Mouse (Mus musculus) adrenal gland, postnatal 4 days (tissue): ENCODE measurements around the gene Tspoap1. TPM values are rescaled to one million over a fixed set of nuclear protein-coding genes. Genes with fewer than 3 reads are reported as not detected.
A peak's percentile ranks its signal among the peaks of the same experiment; 100 is the strongest.

ENCODE experiments used
- DNase-seq, 2 experiments: peaks; one replicate each; pipeline ENCODE4 v3.0.0; 2021 to 2022; ENCODE audit warnings: low spot score in 2 of 2, mixed read lengths in 2 of 2
- long read RNA-seq, 2 experiments: library from polyadenylated mRNA; stranded (forward); transcript quantifications; one replicate each; pipeline ENCODE4 v2.0.0; 2021
- total RNA-seq, 2 experiments: library from RNA; stranded (reverse); gene quantifications; 2 replicates each; pipeline ENCODE4 v1.2.3; 2021

The Tspoap1 gene
- total RNA-seq = 1 to 10 TPM; 6.4 to 7.6 TPM
- long read RNA-seq, experiment 1, partial matches to known transcripts = 0 of 3 reads
- long read RNA-seq, experiment 1, other reads (novel, unspliced or antisense) = 2 of 3 reads
- long read RNA-seq, experiment 2, partial matches to known transcripts = 2 of 5 reads
- long read RNA-seq, experiment 2, other reads (novel, unspliced or antisense) = 2 of 5 reads

DNA sequence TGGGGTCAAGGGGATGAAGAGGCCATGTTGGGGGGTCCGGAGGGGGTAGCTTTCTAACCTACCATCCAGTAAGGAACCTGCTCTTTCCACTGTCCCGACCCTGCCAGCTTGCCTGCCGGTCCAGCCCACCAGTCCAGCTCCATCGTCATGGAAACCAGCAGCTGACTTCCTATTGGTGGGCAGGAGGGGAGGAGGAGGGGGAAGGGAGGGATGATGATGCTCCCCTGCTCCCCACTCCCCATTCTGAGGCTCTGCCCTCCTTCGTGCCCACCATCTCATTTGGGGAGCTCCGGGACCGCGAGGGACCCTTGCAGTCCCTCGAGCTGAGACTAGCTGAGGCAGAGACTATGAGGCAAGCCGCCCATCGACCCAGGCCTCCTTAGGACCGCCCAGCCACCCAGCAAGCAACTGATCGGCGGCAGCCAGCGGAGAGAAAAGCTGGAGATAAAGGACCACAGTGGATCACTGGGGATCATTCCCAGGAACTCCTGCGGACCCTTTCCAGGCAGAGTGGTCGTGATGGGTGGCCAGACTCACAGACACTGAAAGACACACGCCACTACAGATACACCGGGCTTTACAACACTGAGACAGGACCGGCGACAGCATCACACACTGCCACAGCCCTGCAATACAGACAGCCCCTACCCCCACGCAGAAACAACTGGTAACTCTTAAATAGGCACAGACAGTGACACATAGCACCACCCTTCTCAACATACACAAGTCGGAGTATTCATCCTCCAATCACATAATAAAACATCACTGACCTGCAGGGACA is at the start of gene Tspoap1:
Tspoap1 (plus strand) TSS at position 241 of the 781 bp plus-strand sequence.
- DNase-seq = no peak

DNA sequence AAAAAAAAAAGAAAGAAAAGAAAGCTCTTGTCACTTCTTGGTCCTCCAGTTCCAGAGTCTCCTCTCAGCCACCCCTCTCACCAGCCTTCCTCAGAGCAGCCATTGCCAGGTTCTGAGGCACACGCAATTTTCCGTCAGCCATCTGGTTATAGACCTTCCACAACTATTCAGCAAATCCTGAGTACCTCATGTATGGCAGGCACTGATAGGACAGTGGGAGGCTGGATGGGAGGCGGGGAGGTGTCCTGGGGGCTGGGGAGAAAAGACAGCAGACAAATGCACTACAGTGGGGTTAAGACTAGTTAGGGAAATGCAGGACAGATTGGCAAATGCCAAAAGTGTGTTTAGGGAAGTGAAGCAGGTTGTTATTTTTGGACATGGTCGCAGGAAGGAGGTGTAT is 48.2 kb upstream of the Tspoap1 start:
- DNase-seq = no peak

DNA sequence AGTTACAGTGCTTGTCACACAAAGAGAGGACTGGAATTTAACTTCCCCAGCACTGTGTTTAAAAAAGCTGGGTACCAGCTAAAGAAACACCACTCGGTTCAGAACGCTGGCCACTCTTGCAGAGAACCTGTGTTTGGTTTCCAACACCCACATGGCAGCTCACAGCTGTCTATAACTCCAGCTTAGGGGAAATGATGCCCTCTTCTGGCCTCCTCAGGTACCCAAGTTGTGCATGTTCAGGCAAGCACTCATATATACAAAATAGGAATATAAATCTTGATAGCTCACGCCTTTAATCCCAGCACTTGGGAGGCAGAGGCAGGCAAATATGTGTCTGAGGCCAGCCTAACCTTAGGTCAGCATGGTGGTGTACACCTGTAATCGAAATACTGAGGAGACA is 44.3 kb upstream of the Tspoap1 start:
- DNase-seq = no peak

DNA sequence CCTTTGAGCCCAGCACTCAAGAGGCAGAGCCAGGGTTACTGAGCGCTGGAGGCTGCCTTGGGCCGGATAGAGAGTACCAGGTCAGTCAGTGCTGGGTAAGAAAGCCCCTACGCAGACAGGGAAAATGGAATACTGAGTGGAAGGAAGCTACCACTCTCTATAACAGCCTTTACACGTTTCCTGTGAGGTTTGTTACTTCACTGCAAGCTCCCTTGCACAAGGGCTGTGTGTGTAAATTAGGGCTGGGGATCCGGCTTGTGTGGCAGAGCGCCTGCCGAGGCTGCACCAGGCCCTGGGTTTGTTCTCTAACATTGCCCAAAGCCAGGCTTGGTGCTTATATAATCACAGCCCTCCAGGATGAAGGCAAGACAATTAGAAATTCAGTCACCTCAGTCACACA is 40.8 kb upstream of the Tspoap1 start:
- no peak for DNase-seq

DNA sequence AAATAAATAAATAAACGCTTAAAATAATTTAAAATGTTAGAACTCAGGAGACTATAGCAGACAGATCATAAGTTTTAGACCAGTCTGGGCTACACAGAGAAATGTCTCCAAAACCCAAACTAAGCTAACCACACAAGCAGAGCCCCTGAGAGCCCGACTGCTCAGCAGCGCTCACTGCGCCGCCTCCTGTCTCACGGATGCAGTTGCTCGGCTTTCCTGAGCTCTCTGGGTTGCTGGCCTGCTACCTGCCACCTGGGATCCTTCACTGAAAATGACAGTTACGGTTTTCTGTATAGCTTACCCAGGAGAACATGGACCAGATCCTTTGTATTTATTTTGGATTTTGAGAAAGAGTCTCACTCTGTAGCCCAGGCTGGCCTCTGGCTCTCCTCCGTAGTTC is 40.0 kb upstream of the Tspoap1 start:
- no peak for DNase-seq

DNA sequence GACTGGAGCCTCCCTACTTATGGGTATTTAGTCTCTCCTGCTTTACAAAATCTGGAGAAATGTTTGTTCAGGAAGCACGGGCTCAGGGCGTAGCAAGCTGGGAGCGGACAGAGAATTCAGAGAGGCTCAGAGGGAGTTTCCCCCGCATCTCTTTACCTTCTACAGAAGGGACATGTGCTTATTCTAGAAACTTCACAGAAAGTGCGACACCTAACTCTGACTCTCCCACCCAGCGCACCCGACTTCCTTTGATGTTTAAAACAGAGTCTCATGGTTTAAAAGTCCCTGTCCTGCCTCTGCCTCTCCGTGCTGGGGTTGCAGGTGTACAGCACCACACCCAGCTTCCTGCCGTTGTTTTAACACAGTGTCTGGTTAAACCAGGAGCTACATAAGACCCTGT is 39.5 kb upstream of the Tspoap1 start:
- no peak for DNase-seq

DNA sequence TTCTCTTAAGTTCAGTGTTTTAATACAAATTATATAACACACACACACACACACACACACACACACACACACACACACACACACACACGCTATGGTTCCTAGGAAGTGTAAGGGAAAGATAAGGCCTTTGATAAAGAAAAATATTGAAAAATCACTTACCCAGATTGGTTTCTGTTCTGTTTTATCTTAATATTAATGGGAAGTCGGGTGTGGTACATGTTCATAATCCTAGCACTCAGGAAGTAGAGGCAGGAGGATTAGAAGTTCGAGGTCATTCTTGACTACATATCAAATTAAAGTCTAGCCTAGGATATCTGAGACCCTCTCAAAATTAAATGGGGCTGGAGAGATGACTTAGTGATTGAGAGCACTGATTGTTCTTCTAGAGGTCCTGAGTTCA is 38.2 kb upstream of the Tspoap1 start:
- no peak for DNase-seq

DNA sequence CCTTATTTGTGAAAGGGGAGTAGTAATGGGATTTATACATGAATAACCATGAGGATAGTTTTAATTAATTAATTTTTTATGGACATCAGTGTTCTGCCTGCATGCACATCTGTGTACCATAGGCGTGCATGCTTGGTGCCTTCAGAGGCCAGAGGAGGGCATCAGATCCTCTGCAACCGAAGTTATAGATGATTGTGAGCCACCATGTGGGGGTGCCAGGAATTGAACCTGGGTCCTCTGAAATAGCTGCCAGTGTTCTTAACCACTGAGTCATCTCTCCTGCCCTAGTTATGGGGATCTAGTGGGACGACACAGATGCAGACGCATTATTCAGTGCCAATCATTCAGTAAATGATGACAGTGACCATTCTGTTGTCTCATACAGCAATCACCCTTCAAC is 37.5 kb upstream of the Tspoap1 start:
- no peak for DNase-seq

DNA sequence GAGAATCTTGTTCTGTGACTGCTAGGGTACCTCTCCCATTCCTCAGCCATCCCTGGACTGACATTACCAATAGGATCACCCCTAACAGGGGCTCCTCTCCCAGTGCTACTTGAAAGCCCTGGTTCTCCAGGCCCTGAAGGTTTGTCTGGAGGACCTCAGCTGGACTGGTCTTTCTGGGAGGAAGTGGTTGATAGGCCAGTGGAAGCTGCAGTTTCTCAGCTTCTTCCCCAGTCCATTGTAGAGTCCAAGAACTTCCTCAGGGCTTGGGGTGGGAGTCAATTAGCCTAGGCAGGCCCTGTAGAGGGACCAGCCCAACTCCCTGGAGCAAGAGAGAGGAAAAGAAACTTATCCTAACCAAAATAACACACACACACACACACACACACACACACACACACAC is 34.8 kb upstream of the Tspoap1 start:
- no peak for DNase-seq

DNA sequence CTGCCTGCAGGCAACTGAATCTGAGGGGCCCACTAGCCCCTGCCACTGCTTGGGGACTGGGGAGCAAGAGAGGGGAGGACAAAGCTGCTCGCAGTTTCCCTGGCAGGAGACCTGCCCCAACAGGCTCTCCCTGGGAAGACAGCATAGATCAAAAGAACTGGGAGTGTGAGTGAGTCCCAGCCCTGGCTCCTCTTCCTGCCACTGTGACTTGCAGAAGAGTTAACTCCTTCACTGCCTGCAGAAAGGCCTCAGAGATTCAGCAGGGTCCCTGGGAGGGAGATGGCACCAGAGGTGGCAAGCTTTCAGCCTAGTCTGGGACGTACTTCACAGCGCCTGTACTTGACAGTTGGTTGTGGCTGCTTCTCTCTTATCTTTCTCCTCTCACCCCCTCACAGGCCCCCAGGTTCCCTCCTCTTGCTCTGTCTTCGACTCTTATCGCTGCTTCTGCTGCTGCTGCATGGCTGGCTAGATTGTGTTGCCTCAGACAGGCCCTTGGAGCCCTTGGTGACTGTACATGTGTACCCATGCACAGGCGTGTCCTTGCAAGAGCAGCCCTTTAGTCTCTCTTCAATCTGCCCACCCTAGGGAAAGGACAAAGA is 34.3 kb upstream of the Tspoap1 start:
- DNase-seq = no peak

DNA sequence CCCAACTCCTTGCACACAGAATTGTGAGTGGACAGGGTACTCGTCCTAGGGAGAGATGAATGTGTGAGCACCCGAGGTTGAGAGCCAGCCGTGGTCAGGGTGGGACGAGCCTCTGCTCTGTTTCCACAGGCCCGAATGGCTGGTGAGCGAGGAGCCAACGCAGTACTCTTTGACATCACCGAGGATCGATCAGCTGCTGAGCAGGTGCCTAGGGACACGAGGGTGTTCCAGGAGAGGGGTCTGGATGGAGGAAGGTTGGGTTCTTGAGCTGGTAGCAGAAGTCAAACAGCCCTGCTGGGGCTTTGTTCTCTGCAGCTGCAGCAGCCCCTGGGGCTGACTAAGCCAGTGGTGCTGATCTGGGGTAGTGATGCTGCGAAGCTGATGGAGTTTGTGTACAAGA is 33.3 kb upstream of the Tspoap1 start:
- DNase-seq = no peak

DNA sequence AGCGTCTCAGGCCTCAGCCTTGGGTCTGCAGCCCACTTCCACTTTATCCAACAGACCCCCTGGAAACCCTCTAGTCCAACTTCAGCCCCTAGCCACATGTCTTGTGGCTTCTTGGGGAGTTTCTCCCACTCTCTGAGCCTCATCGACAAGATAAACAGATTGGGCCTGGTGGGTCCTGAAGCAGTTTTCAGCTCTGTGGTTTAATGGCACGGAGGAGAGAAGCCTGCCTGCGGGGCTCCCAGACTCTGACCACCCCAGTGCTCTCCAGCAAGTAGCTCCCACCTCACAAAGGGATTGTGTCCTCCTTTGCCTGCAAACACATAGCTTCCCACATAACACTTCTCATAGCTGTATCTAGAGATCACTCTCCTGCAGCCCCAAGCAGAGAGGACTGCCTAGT is 32.9 kb upstream of the Tspoap1 start:
- DNase-seq = no peak

DNA sequence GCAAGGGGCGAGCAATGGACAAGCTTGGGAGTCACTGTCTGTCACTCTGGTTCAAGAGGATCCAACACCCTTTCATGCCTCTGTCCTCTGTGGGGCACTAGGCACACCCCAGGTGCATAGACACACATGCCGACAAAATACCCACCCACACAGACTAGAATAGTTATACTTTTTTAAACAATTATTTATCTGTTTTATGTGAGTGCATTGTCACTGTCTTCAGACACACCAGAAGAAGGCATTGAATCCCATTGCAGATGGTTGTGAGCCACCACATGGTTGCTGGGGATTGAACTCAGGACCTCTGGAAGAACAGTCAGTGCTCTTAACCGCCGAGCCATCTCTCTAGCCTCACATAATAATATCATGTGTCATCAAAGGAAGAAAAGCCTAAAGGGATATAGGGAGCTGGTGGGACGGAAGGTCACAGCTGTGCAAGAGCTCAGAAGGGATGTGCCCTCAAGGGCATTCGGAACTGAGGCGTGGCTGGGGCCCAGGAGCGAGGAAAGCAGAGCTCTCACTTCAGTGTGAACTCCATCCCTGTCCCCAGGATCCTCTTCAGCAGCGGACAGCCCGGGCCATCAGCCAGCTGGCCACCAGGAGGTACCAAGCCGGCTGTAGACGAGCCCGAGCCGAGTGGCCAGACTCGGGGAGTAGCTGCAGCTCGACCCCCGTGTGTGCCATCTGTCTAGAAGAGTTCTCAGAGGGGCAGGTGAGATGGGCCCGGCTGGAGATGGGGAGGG is 31.3 kb upstream of the Tspoap1 start:
- DNase-seq = no peak

DNA sequence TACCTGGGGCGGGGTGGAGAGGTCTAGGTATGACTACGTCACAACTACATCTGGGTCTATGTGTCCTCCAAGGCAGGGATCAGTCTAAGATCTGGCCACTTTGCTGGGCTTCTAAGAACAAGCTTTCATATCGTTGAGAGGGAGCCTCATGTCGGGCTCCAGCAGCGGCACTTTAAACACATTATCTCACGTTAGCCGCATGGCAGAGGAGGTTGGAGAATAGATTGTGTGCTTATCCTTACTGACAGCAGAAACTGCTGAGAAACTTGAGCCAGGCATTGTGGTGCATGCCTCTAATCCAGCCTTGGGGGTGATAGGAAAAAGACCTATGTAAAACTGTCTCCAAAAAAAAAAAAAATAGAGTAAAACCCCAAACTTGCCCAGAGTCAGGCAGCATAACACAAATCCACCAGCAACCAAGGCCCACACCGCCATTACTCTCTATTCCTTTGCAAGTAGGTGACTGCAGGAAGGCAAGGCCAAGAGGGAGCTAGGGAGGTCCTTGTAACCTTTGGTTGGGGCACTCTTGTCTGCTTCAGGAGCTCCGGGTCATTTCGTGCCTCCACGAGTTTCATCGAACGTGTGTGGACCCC is 30.7 kb upstream of the Tspoap1 start:
- DNase-seq = no peak

DNA sequence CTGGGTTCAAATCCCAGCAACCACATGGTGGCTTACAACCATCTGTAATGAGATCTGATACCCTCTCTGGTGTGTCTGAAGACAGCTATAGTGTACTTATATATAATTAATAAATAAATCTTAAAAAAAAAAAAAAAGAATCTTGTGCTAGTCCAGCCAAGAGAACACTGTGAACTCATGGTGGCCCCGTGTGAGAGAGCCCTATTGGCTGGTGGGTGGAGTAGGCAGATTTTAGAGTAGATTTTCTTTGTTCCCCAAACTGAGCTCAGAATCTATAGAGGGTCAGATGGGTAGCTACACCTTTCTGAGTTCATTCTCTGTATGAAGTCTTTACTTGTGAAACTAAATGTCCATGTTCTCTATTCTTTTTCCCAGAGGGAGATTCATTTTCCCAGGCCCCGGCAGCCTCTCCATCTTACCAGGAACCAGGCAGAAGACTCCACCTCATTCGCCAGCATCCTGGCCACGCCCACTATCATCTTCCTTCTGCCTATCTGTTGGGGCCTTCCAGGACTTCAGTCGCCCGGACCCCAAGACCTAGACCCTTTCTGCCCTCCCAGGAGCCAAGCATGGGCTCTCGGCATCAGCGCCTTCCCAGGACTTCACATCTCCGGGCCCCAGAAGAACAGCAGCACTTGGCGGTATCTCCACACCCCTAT is 29.6 kb upstream of the Tspoap1 start:
- no peak for DNase-seq

DNA sequence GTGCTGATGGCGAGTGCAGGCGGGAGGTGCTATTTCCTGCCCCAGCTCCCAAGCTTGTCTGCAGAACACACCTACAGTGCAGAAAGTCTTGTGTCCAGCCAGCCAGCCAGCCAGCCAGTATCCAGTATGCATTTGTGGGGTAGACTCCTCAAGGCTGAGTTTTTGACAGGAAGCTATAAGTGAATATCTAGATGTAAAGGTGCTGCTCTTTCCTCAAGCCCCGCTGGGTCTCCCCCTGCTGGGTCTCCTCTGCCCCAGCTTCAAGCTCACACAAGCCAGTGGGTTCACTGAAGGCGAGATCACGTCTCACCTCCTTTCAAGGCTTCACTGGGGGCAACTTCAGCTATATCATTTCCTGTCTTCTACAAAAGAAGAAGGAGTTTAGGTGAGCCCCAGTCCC is 26.0 kb upstream of the Tspoap1 start:
- no peak for DNase-seq

DNA sequence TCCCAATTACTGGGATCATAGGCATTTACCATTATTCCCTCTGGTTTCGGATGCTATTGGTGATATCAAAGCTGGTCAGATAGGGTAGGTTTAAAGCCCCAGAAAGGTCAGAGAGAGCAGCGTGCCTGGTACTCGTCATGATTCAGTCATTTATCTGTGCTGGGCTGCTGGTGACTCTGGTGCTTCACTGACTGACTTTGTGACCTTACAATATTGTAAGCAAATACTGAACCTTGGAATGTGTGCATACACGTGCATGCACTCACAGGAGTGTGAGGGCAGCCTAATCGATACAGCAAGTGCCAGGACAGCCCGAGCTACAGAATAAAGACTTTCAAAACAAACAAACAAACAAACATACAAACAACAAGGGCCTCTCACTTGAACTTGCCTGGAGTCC is 24.6 kb upstream of the Tspoap1 start:
- no peak for DNase-seq

DNA sequence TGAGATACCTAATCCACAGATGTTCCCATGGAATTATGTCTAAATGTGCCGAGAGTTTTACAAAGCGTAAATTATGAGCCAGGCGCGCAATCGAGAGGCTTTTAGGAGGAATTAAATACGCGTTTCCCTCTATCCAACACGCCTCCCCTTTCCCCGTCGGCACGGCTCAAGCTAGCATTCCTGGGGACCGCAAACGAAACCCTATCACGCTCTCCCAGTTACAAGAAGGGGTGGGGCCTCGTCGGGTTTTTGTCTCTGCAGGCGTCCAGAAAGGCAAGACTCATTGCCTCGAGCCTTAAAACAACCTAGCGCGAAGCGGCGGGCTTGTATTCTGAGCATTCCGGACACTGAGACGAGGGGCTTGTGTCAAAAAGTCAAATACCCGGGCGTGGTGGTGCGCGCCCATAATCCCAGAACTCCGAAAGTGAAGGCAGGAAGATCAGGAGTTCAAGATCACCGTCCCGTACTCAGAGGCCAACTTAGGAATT is 23.6 kb upstream of the Tspoap1 start:
- peak in 1 of 2 experiments; percentile 35 for DNase-seq

DNA sequence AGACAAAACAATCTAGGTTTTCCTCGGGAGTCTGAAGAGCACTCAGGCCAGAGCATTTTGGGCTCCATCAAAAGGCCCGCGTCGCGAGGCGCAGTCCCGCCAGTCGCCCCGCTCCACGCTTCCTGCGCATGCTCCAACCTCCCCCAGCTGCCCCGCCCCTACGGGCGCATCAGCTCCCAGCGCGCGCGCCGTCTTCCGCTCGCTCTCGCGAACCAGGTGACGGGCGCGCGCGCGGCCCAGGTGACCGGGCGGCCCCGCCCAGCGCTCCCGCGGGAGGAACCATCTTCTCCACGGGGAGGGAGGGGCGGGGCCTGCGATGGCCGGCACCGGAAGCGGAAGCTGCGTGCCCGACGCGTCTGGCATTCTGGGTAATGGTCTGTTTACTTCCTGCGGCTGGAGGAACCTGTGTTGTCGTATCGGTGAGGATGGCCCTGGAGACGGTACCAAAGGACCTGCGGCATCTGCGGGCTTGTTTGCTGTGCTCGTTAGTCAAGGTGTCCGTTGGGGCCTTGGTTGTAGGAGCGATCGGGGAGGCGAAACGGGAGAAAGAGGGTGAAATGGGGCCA is 23.1 kb upstream of the Tspoap1 start, which contains the start of gene Supt4a:
Supt4a (plus strand) TSS at position 378 of the 566 bp plus-strand sequence.
- DNase-seq = peak; percentile 92

DNA sequence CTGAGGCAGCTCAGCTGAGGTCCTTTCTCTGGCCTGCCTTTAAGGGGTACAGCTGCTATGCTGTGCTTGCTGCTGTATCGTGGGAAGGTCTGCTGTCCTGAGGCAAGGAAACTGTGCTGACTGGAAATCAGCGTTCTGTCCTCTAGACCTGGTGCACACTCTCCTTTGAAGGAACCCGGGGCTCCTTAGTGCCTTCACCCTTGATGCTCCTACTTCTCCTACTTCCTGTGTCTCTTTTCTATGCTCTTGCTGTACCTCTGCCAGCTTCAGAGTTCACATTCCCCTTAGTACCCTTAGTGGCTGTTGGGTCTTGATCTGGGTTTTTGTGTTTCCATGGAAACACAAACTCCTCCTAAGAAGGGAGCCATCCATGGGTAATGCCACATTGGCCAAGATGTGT is 16.6 kb upstream of the Tspoap1 start:
- no peak for DNase-seq
